Comparison of ENCODE assay signal across 7 mouse cellular contexts in genomic region chr4:57879804-57880357, GRCm38 (mm10). TPM values are rescaled to one million over a fixed set of nuclear protein-coding genes. Genes with fewer than 3 reads are reported as not detected.
DNase-seq lines count a peak whose midpoint lies in the region; ATAC-seq and TF ChIP-seq lines count a peak whose summit lies in the region.

No protein-coding gene starts in this region.

- no peaks in the 10 kb centered on the region for H3K9me3 ChIP-seq in intestine, embryonic 16.5 days (ENCODE audit: control insufficient read depth, low read length)
- H3K9me3 ChIP-seq in midbrain, embryonic 16.5 days (replicated peaks; ENCODE audit: control insufficient read depth, low read length, poor library complexity, severe bottlenecking) = no peaks in the 10 kb centered on the region

- ATAC-seq in intestine, embryonic 16.5 days = peak; percentile 66
- peak; percentile 48; the same call in 1 of the 2 replicates for ATAC-seq in midbrain, embryonic 16.5 days

- peaks cover 3% of the 10 kb centered on the region; the same call in 1 of the 2 replicates for H3K4me1 ChIP-seq in intestine, embryonic 16.5 days (ENCODE audit: control insufficient read depth, insufficient read depth, low read length)
- no peaks in the 10 kb centered on the region for H3K4me1 ChIP-seq in midbrain, embryonic 16.5 days (ENCODE audit: control insufficient read depth, insufficient read depth, low read length)
- H3K4me1 ChIP-seq in spleen, adult 2 months (ENCODE audit: control insufficient read depth, insufficient read depth, insufficient read length) = peaks cover 14% of the 10 kb centered on the region

- H3K27ac ChIP-seq in intestine, embryonic 16.5 days (ENCODE audit: low read length) = no peak overlapping the region
- H3K27ac ChIP-seq in midbrain, embryonic 16.5 days (ENCODE audit: low read length) = no peak overlapping the region
- no peak overlapping the region for H3K27ac ChIP-seq in spleen, adult 2 months (ENCODE audit: insufficient read depth, low read length)

- no peak overlapping the region for H3K9ac ChIP-seq in intestine, embryonic 16.5 days (ENCODE audit: low read depth, low read length)
- H3K9ac ChIP-seq in midbrain, embryonic 16.5 days (ENCODE audit: low read depth, low read length) = no peak overlapping the region

- 14% methylated on average over 6 of the region's 6 CpGs for WGBS in intestine, embryonic 16.5 days
- WGBS in midbrain, embryonic 16.5 days = 16% methylated on average over 6 of the region's 6 CpGs
- 12% methylated on average over 6 of the region's 6 CpGs for WGBS in spleen, adult 2 months

- H3K36me3 ChIP-seq in intestine, embryonic 16.5 days (ENCODE audit: control insufficient read depth, insufficient read depth, low read length) = no peaks in the 10 kb centered on the region
- no peaks in the 10 kb centered on the region for H3K36me3 ChIP-seq in midbrain, embryonic 16.5 days (ENCODE audit: control insufficient read depth, insufficient read depth, low read length)
- H3K36me3 ChIP-seq in spleen, adult 2 months (ENCODE audit: control insufficient read depth, insufficient read depth, low read length) = no peaks in the 10 kb centered on the region

- no peak for TF ChIP-seq POLR2A in spleen, adult 2 months (IDR thresholded peaks at IDR 0.05; ENCODE audit: low read depth, low read length)

- no peaks in the 10 kb centered on the region for H3K27me3 ChIP-seq in intestine, embryonic 16.5 days (replicated peaks; ENCODE audit: control insufficient read depth, insufficient read depth, low read length)
- no peaks in the 10 kb centered on the region for H3K27me3 ChIP-seq in midbrain, embryonic 16.5 days (ENCODE audit: control insufficient read depth, insufficient read depth, low read depth, low read length)
- H3K27me3 ChIP-seq in spleen, adult 2 months (ENCODE audit: control insufficient read depth, insufficient read depth, low read length) = no peaks in the 10 kb centered on the region

- H3K4me3 ChIP-seq in intestine, embryonic 16.5 days (ENCODE audit: low read length) = no peak overlapping the region
- no peak overlapping the region for H3K4me3 ChIP-seq in midbrain, embryonic 16.5 days (ENCODE audit: low read depth, low read length)
- no peak overlapping the region for H3K4me3 ChIP-seq in spleen, adult 2 months (ENCODE audit: extremely low read depth, insufficient read depth, insufficient read length)

- intact Hi-C loops in left cerebral cortex, postnatal 25 days (cut with DNase I) = loop anchor here (2.0 kb wide), 1 partner anchor 207 kb away; no protein-coding TSS in a partner anchor

- peak; percentile 90; the same call in 1 of the 2 replicates for TF ChIP-seq CTCF in spleen, adult 2 months (IDR thresholded peaks at IDR 0.05; ENCODE audit: extremely low read depth, insufficient read depth, insufficient read length, insufficient replicate concordance)

- H3K4me2 ChIP-seq in intestine, embryonic 16.5 days (ENCODE audit: low read depth, low read length) = no peak overlapping the region
- no peak overlapping the region for H3K4me2 ChIP-seq in midbrain, embryonic 16.5 days (ENCODE audit: low read length)

- peak; percentile 81 to 94 for DNase-seq in adrenal gland, adult (ENCODE audit: inconsistent age in 2 of 2, low spot score in 1 of 2)
- peak; percentile 81 to 87 for DNase-seq in cerebellum, postnatal 25 days
- DNase-seq in gastrocnemius, postnatal 10 days = peak; percentile 84
- peak; percentile 75 to 86 for DNase-seq in left cerebral cortex, postnatal 25 days (ENCODE audit: low spot score in 2 of 2)
- DNase-seq in spleen, adult 2 months (ENCODE audit: low read depth in 1 of 2, low spot score in 2 of 2) = peak; percentile 52 to 79

RNA-seq across cellular contexts. Expression of gene D630039A03Rik, which starts 36.2 kb away (rescaled TPM):
- under 1 TPM; 0.09 to 0.14 TPM for total RNA-seq in gastrocnemius, postnatal 10 days (2021)
- polyA plus RNA-seq in intestine, embryonic 16.5 days (2015; fragmentation: Nextera tagmentation; extraction: Ambion mirVana) = 13.3 and 14.1 TPM in 2 replicates
- total RNA-seq in left cerebral cortex, postnatal 25 days (2021) = under 1 TPM; 0.16 to 0.25 TPM
- polyA plus RNA-seq in midbrain, embryonic 16.5 days (2015; fragmentation: Nextera tagmentation; extraction: Ambion mirVana) = 0.11 TPM in 1 of 2 replicates, not detected in the other
- 0.18 and 0.19 TPM in 2 replicates for polyA plus RNA-seq in spleen, adult 2 months (2012; rRNA removed)

Comparison
In these comparisons a context has a peak if more than half of its experiments do, and no peak if none do; other contexts are left out.
1. RNA of gene D630039A03Rik, which starts 36.2 kb away (polyA plus RNA-seq): 13.3 to 14.1 TPM in intestine, embryonic 16.5 days; 0.18 to 0.19 TPM in spleen, adult 2 months and 0.11 TPM in midbrain, embryonic 16.5 days; every median in the first group is over 10 times any median in the second.
2. Peak in every context shown above with its lines, with median percentiles within 50 percentile points of each other: DNase-seq.